Mouse (Mus musculus) kidney, postnatal 36 days (tissue): ENCODE measurements at regions not wholly inside any gene's neighbourhood (a gene's known extent, or its start where the extent isn't known, plus 50 kb on each side); places are given as distances from the start of the nearest gene placed in this dataset.
"Not testable (repeated sequence)": the region's sequence is repeated elsewhere in the genome, so short reads cannot be mapped to it uniquely, and the experiment has no call there.

Experiments
- DNase-seq, 2 experiments: peaks; one replicate each; pipeline ENCODE4 v3.0.0; 2021 to 2022; ENCODE audit warnings: mixed read lengths in 2 of 2

DNA sequence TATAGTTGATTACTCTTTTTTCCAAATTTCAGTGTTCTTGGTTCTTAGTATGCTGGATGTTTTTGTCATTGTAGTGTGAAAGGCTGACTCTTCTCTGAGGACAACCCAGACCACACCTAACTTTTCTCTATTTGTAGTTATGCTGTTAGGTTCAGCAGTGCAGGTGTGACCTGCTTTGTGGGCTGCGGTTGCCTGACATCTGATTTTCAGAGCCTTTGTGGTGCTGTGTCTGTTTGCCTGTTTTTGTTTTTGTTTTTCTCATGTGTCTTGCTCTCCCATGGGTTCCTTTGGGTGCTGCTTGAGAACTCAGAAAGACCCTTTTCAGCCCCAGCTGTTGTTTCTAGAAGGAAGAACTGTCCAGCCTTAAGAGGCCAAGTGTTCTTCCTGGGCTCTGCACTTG, 52.0 kb upstream of the Trpm1 start:
- DNase-seq, result no peak

DNA sequence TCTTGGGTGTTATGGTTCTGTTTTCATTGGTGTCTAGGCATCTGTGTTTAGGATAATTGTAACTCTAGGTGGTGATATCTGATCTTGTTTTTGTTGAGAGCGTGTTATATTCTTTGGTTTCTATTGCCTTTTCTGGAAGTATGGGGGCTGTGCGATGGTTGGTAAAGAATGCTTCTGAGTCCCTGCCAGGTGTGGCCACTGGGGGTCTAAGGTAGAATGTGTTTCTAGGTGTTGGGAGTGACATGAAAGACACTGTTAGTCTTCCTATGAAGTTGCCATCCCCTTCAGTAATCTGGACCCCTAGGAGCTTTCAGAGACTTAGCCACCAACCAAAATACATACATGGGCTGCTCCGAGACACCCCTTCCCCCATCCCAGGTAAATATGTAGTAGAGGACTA, 54.0 kb upstream of the Trpm1 start:
- no peak for DNase-seq

DNA sequence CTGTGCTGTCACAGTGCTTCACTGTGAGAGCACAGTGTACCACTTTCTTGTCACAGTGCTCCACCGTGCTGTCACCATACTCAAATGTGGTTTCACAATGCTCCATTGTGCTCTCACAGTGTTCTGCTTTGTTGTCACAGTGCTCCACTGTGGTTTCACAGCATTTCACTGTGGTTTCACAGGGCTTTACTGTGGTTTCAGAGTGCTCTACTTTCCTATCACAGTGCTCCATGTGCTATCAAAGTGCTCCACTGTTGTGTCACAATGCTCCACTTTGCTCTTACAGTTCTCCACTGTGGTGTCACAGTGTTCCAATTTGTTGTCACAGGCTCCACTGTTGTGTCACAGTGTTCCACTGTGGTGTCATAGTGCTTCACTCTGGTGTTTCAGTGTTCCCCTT, 63.6 kb upstream of the Trpm1 start:
- no peak for DNase-seq

DNA sequence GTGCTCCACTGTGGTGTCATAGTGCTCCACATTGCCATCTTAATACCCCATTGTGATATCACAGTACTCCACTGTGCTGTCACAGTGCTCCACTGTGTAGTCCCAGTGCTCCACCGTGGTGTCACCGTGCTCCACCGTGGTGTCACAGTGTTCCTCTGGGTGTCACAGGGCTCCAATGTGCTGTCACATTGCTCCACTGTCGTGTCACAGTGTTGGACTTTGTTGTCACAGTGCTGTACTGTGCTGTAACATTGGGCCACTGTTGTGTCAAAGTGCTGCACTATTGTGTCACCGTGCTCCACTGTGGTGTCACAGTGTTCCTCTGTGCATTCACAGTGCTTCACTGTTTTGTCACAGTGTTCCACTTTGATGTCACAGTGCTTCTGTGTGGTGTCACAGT, 64.6 kb upstream of the Trpm1 start:
- DNase-seq, result no peak

DNA sequence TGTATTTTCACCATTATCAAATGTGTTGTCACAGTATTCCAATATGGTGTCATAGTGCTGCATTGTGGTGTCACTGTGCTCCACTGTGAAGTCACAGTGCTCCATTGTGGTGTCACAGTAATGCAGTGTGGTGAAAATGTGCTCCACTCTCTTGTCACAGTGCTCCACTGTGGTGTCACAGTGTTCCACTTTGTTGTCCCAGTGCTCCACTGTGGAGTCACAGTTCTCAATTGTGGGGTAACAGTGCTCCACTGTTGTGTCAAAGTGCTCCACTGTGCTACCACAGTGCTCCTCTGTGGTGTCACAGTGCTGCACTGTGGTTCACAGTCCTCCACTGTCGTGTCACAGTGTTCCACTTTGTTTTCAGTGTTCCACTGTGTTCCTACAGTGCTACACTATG, 69.7 kb upstream of the Trpm1 start:
- DNase-seq, result not testable (repeated sequence)

DNA sequence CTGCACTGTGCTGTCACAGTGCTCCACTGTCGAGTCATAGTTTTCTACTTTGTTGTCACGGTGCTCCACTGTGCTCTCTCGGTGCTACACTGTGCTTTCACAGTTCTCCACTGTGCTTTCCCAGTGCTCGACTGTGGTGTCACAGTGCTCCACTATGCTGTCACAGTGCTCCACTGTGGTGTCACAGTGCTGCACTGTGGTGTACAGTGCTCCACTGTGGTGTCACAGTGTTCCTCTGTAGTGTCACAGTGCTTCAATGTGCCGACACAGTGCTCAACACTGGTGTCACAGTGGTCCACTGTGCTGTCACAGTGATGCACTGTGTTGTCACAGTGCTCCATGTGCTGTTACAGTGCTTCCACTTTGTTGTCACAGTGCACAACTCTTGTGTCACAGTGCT, 71.0 kb upstream of the Trpm1 start:
- no peak for DNase-seq

DNA sequence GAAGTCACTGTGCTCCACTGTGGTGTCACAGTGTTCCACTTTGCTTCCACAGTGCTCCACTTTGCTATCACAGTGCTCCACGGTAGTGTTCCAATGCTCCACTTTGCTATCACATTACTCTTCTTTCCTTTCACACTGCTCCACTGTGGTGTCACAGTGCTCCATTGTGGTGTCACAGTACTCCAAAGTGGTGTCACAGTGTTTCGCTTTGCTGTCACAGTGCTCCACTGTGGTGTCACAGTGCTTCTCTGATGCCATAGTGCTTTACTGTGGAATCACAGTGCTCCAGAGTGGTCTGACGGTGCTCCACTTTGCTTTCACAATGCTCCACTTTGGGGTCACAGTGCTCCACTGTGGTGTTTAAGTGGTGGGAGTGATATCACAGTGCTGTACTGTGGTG, 71.4 kb upstream of the Trpm1 start:
- no peak for DNase-seq

DNA sequence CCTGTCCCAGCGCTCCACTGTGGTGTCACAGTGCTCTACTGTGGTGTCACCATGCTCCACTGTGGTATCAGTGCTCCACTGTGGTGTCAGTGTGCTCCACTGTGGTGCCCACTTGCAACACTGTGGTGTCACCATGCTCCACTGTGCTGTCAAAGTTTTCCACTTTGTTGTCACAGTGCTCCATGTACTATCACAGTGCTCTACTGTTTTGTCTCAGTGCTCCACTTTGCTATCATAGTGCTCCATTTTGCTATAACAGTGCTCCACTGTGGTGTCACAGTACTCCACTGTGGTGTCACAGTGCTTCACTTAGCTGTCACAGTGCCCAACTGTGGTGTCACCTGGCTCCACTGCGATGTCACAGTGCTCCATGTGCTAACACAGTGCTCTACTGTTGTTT, 72.0 kb upstream of the Trpm1 start:
- no peak for DNase-seq

DNA sequence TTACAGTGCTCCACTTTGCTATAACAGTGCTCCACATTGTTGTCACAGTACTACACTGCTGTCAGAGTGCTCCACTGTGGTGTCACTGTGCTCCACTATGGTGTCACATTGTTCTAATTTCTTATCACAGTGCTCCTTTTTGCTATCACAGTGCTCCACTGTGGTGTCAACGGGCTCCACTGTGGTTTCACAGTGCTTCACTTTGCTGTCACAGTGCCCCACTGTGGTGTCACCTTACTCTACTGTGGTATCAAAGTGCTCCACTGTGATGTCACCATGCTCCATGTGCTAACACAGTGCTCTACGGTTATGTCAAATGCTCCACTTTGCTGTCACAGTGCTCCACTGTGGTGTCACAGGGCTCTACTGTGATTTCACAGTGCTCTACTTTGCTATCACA, 72.6 kb upstream of the Trpm1 start:
- no peak for DNase-seq

DNA sequence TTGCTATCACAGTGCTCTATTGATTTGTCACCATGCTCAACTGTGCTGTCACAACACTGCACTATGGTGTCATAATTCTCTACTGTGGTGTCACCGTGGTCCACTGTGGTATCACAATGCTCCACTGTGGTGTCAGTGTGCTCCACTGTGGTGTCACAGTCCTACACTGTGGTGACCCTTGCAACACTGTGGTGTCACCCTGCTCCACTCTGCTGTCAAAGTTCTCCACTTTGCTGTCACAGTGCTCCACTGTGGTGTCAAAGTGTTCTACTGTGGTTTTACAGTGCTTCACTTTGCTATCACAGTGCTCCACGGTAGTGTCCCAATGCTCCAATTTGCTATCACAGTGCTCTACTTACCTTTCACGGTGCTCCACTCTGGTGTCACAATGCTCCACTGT, 74.3 kb upstream of the Trpm1 start:
- DNase-seq, result no peak

DNA sequence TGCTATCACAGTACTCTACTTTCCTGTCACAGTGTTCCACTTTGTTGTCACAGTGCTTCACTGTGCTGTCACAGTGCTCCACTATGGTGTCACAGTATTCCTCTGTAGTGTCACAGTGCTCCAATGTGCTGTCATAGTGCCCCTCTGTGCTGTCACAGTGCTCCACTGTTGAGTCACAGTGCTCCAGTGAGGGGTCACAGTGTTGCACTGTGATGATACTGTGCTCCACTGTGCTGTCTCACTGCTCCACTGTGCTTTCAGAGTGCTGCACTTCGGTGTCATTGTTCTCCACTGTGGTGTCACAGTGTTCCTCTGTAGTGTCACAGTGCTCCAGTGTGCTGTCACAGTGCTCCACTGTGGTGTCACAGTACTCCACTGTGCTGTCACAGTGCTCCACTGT, 75.0 kb upstream of the Trpm1 start:
- no peak for DNase-seq

DNA sequence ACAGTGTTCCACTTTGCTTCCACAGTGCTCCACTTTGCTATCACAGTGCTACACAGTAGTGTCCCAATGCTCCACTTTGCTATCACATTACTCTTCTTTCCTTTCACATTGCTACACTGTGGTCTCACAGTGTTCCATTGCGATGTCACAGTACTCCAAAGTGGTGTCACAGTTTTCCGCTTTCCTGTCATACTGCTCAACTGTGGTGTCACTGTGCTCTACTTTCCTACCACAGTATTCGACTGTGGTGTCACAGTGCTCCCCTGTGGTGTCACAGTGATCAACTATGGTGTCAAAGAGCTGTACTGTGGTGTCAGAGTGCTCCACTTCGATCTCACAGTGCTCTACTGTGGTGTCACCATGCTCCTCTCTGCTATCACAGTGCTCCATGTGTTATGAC, 76.1 kb upstream of the Trpm1 start:
- peak; percentile 25 to 40 for DNase-seq

DNA sequence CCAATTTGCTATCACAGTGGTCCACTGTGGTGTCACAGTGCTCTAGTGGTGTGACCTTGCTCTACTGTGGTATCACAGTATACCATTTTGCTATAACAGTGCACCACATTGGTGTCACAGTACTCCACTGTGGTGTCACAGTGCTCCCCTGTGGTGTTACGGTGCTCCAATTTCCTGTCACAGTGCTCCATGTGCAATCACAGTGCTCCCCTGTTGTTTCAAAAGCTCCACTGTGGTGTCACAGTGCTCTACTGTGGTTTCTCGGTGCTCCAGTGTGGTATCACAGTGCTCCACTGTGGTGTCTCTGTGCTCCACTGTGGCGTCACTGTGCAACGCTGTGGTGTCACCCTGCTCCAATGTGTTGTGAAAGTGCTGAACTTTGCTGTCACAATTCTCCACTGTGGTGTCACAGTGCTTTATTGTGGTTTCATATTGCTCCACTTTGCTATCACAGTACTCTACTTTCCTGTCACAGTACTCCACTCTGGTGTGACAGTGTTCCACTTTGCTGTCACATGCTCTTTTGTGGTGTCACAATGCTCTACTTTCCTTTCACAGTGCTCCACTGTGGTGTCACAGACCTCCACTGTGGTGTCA, 76.8 kb upstream of the Trpm1 start:
- DNase-seq, result no peak

DNA sequence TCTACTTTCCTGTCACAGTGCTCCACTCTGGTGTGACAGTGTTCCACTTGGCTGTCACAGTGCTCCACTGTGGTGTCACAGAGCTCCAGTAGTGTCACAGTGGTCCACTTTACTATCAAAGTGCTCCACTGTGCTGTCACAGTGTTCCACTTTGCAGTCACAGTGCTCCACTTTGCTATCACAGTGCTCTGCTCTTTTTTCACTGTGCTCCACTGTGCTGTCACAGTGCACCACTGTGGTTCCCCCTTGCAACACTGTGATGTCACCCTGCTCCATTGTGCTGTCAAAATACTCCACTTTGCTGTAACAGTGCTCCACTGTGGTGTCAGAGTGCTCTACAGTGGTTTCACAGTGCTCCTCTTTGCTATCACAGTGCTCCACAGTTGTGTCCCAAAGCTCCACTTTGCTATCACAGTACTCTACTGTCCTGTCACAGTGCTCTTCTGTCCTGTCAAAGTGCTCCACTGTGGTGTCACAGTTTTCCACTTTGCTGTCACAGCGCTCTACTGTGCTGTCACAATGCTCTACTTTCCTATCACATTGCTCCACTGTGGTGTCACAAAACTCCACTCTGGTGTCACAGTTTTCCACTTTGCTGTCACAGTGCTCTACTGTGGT, 77.8 kb upstream of the Trpm1 start:
- no peak for DNase-seq

DNA sequence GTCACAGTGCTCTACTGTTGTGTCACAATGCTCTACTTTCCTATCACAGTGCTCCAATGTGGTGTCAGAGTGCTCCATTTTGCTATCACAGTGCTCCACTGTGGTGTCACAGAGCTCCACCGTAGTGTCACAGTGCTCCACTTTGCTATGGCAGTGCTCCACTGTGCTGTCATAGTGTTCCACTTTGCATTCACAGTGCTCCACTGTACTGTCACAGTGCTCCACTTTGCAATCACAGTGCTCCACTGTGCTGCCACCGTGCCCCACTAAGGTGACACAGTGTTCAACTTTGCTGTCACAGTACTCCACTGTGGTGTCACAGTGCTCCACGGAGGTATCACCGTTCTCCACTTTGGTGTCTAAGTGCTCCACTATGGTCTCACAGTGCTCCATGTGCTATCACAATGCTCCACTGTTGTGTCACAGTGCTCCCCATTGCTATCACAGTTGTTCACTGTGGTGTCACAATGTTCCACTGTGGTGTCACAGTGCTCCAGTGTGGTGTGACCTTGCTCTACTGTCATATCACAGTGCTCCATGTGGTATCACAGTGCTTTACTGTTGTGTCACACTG, 78.9 kb upstream of the Trpm1 start:
- DNase-seq, result no peak

DNA sequence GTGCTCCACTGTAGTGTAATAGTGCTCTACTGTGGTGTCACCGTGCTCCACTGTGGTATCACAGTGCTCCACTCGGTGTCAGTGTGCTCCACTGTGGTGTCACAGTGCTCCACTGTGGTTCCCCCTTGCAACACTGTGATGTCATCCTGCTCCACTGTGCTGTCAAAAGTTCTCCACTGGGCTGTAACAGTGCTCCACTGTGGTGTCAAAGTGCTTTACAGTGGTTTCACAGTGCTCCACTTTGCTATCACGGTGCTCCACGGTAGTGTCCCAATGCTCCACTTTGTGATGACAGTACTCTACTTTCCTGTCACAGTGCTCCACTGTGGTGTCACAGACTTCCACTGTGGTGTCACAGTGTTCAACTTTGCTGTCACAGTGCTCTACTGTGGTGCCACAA, 79.4 kb upstream of the Trpm1 start:
- DNase-seq, result no peak

DNA sequence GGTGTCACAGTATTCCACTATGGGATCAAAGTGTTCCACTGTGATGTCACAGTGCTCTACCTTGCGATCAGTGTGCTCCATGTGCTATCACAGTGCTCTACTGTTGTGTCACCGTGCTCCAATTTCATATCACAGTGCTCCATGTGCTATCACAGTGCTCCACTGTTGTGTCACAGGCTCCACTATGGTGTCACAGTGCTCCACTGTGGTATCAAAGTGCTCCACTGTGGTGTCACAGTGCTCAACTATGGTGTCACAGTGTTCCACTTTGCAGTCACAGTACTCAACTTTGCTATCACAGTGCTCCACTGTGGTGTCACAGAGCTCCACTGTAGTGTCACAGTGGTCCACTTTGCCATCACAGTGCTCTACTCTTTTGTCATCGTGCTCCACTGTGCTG, 79.9 kb upstream of the Trpm1 start:
- no peak for DNase-seq

DNA sequence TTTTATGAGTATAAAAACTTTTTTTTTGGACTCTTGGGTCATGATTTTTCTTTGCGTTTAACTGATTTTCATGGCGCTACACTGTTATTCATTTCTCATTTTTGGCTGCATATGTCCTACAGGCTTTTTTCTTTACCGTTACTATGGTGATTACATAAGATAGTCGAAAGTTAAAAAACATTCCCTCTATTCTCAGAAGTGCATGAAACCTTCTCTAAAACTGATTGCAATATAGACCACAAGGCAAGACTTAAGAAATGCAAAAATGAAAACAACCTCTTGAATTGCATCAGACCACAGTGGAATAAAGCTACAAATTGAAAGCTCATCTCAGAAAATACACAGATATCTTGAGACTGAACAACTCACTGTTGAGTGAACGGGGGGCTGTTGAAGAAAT, 82.7 kb upstream of the Trpm1 start:
- DNase-seq, result no peak

DNA sequence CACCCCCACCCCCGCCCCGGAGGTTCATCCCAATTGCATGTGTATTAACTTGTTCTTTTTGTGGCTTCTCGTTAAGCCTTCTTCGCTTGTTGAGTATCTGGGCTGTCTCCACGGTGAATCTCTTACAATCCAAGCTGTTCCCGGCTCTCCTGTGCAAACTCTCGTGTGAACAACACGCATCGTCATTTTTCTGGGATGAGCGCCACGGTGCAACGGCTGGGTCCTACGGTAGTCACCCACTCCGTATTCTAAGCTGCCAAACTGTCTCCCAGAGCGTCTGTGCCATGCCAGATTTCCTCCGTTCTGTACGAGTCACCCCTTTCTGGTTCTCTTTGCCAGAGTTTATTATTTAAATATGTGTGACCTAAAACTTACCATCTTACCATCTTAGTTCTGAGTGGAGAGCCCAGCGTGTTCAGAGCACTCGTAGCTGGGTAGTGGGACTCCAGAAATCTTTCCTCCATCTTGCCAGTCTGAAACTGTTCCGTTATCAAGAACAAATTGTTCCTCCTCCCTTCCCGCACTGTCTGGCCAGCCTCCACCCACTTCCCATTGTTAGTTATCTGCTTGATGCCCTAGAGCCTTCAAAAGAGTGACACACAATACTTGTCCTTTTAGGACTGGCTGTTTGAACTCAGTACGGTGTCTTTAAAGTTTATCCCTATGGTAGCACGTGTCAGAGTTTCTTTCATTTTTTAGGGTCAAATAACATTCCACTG, 87.9 kb upstream of the Trpm1 start:
- DNase-seq, result peak in 1 of 2 experiments; percentile 47

DNA sequence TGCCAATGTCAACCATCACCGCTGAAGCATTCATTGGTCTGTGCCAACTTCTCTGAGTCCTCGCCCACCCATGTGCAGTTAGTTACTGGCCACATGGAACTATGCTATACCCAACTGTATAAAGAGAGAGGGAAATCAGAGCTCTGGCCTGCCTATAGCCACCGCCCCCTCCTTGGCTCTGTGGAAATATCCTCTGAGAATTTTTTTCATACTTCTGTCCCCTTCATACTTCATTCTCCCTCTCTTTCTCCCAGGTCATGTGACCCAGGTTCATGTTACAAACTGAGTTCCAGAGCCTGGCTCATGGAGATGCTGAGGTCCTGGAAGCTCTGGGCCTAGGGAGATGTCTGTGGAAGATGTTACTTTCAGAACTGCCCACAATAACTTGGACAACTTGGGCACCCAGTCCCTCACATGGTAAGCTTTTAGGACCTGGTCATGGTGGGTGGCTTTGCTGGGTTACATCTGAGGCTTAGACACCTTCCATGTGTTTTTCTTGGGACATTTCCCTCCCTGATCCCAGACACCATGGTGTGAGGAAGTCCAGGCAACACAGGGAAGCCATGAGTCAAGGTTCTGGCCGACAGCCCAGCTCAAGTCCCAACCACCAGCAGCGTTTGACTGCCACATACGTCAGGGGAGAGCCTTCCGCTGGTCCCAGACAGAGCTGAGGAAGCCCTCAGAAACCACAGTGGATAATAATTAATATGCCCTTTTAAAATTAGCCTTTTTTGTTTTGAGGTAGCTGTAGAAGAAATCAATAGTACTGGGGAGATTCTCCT, 89.0 kb upstream of the Trpm1 start:
- DNase-seq, result peak; percentile 77 to 79

DNA sequence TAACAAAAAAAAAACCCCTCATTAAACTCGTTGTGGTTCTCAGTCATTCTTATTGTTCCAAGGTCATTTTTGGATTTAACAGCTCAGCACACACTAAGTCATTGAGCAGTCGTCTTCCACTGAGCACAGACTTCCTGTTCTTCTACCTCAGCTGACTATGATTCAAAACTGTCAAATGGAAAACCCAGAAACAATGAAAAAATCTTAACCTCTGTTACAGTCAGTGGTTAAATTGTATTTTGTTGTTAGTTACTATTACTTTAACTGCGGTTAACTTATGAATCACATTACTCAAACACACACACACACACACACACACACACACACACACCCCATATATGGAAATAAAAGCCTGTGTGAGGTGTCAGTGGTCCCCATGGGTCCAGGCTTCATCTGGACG, 92.5 kb upstream of the Trpm1 start:
- DNase-seq, result no peak

DNA sequence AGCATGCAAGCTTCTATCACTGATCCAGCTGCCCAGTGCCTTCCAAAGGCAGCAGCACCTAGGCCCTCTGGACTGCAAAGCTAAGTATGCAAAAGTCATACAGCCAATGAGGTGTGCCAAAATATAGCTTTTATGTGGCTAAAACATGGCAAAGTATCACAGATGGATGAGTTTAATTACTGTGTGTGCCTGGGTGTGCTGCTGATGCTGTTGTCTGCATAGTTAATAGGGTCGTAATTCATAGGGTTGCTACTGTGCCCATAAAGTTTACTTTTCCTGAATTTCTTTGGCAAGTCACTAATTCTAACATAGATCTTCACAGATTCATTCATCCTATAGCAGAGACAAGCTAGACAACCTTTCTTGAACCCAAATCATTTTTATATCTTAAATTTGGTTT, 93.1 kb upstream of the Trpm1 start:
- no peak for DNase-seq

DNA sequence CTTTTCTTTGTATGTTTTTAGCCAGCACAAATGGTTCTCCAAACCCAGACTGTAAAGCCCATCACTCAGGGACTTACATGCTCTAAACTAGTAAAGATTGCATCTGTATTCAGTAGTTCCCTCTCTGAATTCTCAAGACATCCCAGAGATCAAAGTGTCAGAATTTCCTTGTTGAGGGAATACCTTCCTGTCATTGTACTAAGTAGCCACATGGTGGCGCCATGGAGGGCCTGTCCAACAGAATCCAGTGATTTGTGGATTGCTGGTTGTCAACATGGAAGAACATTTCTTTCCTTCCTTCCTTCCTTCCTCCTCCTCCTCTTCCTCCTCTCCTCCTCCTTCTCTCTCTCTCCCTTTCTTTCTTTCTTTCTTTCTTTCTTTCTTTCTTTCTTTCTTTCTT, 93.6 kb upstream of the Trpm1 start:
- peak in 1 of 2 experiments; percentile 53 for DNase-seq
